Mouse (Mus musculus) 3T3-L1 (cell line): ENCODE results near the gene Ltb.

Experiments
- DNase-seq: peaks from one replicate; pipeline ENCODE4 v3.0.0-alpha.2; 2015; ENCODE audit warnings: low read depth, low spot score

Ltb gene

GRCm38 (mm10) chr17:35244999-35245398 is 50.8 kb downstream of the Ltb start:
- DNase-seq = no peak
